Mouse (Mus musculus): ENCODE results near the gene Rps6ka5.
A peak's percentile ranks its signal among the peaks of the same experiment; 100 is the strongest.

DNA sequence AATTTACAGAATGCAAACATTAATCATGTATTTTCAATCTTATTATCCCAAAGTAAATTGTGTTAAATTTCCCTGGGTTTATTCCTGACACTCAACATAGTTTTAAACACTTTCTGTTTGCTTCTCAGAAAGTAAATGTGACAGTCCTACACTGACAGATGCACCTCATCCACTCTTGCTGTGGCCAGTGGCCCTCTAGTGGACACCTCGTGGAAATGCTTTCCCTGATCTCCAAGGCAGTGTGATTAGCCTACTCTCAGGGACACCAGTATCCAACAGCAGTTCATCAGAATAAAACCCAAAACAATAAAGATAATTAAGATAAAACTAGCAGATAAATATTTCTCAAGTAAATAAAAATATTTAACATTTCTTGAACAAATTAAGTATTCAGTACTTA, 122.2 kb downstream of the Rps6ka5 start:
- peak; percentile 86 for TF ChIP-seq CTCF (IDR thresholded peaks at IDR 0.05; ENCODE audit: low read depth)
- TF ChIP-seq EP300 (IDR thresholded peaks at IDR 0.05; ENCODE audit: low read depth), result no peak
